Mouse (Mus musculus) thymus, adult 2 months (tissue): ENCODE data around the gene Rnf26.

Experiments used
- CTCF ChIP-seq: fragments of 200-500 bp; IDR thresholded peaks from 2 replicates; pipeline ENCODE4 v1.5.1; 2012; ENCODE audit warnings: mild to moderate bottlenecking, control low read depth, low read length, moderate library complexity, borderline replicate concordance; ENCODE audit not compliant: control insufficient read depth, poor library complexity, insufficient read depth; ENCODE audit errors: extremely low read depth
- POLR2A ChIP-seq: fragments of 200-500 bp; IDR thresholded peaks from 2 replicates; pipeline ENCODE4 v1.6.1; 2012; ENCODE audit warnings: mild to moderate bottlenecking, low read length, control low read depth, moderate library complexity; ENCODE audit not compliant: control insufficient read depth, poor library complexity, insufficient read depth; ENCODE audit errors: extremely low read depth

DNA sequence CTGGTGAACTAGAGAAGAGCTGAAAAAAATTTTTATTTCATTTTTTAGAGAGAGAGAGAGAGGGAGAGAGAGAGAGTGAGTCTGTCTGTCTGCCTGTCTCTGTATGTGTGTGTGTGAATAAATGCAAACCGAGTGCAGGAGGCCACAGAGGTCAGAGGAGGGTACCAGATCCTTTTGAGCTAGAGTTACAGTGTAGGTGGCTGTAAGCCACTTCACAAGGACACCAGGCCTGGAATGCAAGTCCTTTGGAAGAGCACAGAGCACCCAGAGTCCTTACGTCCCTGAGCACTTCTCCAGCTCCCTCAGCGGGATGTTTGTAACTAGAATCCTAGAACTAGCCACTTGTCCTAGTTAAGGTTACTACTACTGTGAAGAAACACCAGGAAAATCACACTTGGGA is 46.6 kb upstream of the Rnf26 start:
- TF ChIP-seq CTCF = no peak
- TF ChIP-seq POLR2A = no peak
